Mouse (Mus musculus) olfactory bulb, adult 2 months (tissue): ENCODE data around the gene Cdc6.

Experiments used
- CTCF ChIP-seq: fragments of 200-500 bp; IDR thresholded peaks from 2 replicates; pipeline ENCODE4 v1.5.1; 2012; ENCODE audit warnings: low read depth, mild to moderate bottlenecking, low read length, moderate library complexity; ENCODE audit not compliant: insufficient read depth
- POLR2A ChIP-seq: fragments of 200-500 bp; IDR thresholded peaks from 2 replicates; pipeline ENCODE4 v1.6.1; 2012; ENCODE audit warnings: mild to moderate bottlenecking, low read depth, low read length, moderate library complexity; ENCODE audit not compliant: insufficient read depth

DNA sequence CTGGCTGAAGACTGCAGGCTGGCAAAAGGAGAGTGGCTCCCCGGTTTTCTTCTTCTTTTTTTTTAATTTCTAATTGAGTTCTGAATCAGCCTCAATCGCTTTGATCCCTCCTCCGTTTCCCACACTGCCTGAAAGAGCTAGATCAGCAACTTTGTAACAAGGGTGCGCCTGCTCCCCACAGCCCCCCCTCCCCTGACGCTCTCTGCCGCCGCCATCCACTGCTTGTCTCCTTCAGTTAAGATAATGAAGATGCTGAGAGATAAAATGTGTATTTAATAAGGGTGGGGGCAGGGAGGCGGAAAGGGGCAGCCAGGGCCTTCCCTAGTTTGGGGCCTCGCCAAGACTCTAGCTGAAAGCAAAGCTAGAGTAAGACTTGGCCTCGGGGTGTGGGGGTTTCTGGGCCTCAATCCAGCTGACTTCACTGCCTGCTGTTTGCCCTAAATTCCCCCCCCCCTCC, 17.7 kb downstream of the Cdc6 start:
- TF ChIP-seq CTCF (no peak), POLR2A (no peak)
